Mouse (Mus musculus) liver, embryonic 11.5 days (tissue): Measurements from ENCODE around the gene Unc45b. TPM values are rescaled to one million over a fixed set of nuclear protein-coding genes. Genes with fewer than 3 reads are reported as not detected.
"Not testable (repeated sequence)": the region's sequence is repeated elsewhere in the genome, so short reads cannot be mapped to it uniquely, and the experiment has no call there.

ENCODE experiments used
- ATAC-seq: fragments of 200-750 bp; cut with Nextera tagmentation; replicated peaks from 2 replicates; pipeline ENCODE4 v1.8.0; 2017; ENCODE audit warnings: moderate number of reproducible peaks, mild to moderate bottlenecking, moderate TSS enrichment, moderate library complexity; ENCODE audit not compliant: low FRiP score
- DNase-seq: peaks from one replicate; pipeline ENCODE4 v3.0.0-alpha.2; 2017; ENCODE audit warnings: low spot score
- H3K27ac ChIP-seq: fragments of 300-500 bp; sonication (generic); 2 replicates; pipeline ENCODE4 v1.5.1; 2014; ENCODE audit warnings: mild to moderate bottlenecking, low read depth, low read length, control low read depth
- H3K27me3 ChIP-seq: fragments of 300-500 bp; sonication (generic); replicated peaks from 2 replicates; pipeline ENCODE4 v1.6.1; 2014; ENCODE audit warnings: low read length, mixed read lengths; ENCODE audit not compliant: control insufficient read depth, insufficient read depth
- H3K36me3 ChIP-seq: fragments of 300-500 bp; sonication (generic); 2 replicates; pipeline ENCODE4 v1.6.1; 2014; ENCODE audit warnings: mild to moderate bottlenecking, low read length, moderate library complexity, mixed read lengths; ENCODE audit not compliant: control insufficient read depth, insufficient read depth
- H3K4me1 ChIP-seq: fragments of 300-500 bp; sonication (generic); replicated peaks from 2 replicates; pipeline ENCODE4 v1.6.1; 2014; ENCODE audit warnings: low read length, mixed read lengths; ENCODE audit not compliant: control insufficient read depth, insufficient read depth
- H3K4me2 ChIP-seq: fragments of 300-500 bp; sonication (generic); 2 replicates; pipeline ENCODE4 v1.6.1; 2014; ENCODE audit warnings: mild to moderate bottlenecking, control low read depth, moderate library complexity
- H3K4me3 ChIP-seq: fragments of 300-500 bp; sonication (generic); 2 replicates; pipeline ENCODE4 v1.5.1; 2014; ENCODE audit warnings: low read depth, low read length, control low read depth
- H3K9ac ChIP-seq: fragments of 300-500 bp; sonication (generic); 2 replicates; pipeline ENCODE4 v1.6.1; 2014; ENCODE audit warnings: low read depth, low read length, control low read depth
- H3K9me3 ChIP-seq: fragments of 300-500 bp; sonication (generic); 2 replicates; pipeline ENCODE4 v1.6.1; 2016; ENCODE audit warnings: low read length, inconsistent platforms, mixed read lengths; ENCODE audit not compliant: control insufficient read depth
- WGBS: fragments of 180-500 bp; shearing (Covaris S2); extraction: QIAGEN DNeasy Blood & Tissue Kit; methylation state at CpG from one replicate; pipeline ENCODE4 v1.1.7; 2014; 5-methylcytosine and 5-hydroxymethylcytosine counted together
- polyA plus RNA-seq: library from polyadenylated mRNA; unstranded; fragments of >200 nt; fragmentation: Nextera tagmentation; extraction: Ambion mirVana; gene quantifications from 2 replicates; pipeline ENCODE4 v1.2.1, GENCODE M21; 2014

The Unc45b gene
- polyA plus RNA-seq, 1 experiment from 2014 or later: 4.5 TPM

- Histone ChIP-seq H3K36me3 (peaks cover 46% of the 10 kb centered on the region), H3K9me3 (no peaks in the 10 kb centered on the region), H3K4me3 (no peak overlapping the region), H3K27me3 (no peaks in the 10 kb centered on the region; the same call in 1 of the 2 replicates), H3K9ac (no peak overlapping the region), H3K4me1 (peaks cover 11% of the 10 kb centered on the region; the same call in 1 of the 2 replicates), H3K27ac (no peak overlapping the region), H3K4me2 (no peak overlapping the region)
- ATAC-seq (no peak), DNase-seq (no peak)
- 87% methylated on average over 5 of the region's 5 CpGs for WGBS
Measured at GRCm38 (mm10) chr11:82905816-82906215, 4.5 kb upstream of the Unc45b start.

GRCm38 (mm10) chr11:82907651-82908607 is 2.4 kb upstream of the Unc45b start, which contains the start of gene Nle1:
TSS of gene Nle1 (minus strand) at chr11:82908411.
- no peak within 1 kb of the TSS; the same call in 1 of the 2 replicates for H3K27ac ChIP-seq
- WGBS: 1% methylated on average over 73 of the region's 73 CpGs
- DNase-seq: peak; percentile 93
- peak within 1 kb of the TSS; percentile 78 for H3K9ac ChIP-seq
- peaks cover 27% of the 10 kb centered on the region; the same call in 1 of the 2 replicates for H3K36me3 ChIP-seq
- peak; percentile 75 for ATAC-seq
- H3K27me3 ChIP-seq: peaks cover 9% of the 10 kb centered on the region
- H3K4me3 ChIP-seq: peak within 1 kb of the TSS; percentile 76
- peaks cover 14% of the 10 kb centered on the region; the same call in 1 of the 2 replicates for H3K4me1 ChIP-seq
- H3K4me2 ChIP-seq: peak within 1 kb of the TSS; percentile 88
- no peaks in the 10 kb centered on the region for H3K9me3 ChIP-seq

GRCm38 (mm10) chr11:82908608-82908989 is 1.8 kb upstream of the Unc45b start:
- Histone ChIP-seq H3K4me3 (peak overlapping the region; percentile 76), H3K36me3 (peaks cover 22% of the 10 kb centered on the region; the same call in 1 of the 2 replicates), H3K4me1 (peaks cover 14% of the 10 kb centered on the region; the same call in 1 of the 2 replicates), H3K9me3 (no peaks in the 10 kb centered on the region), H3K9ac (peak overlapping the region; percentile 78), H3K27ac (no peak overlapping the region), H3K4me2 (peak overlapping the region; percentile 88), H3K27me3 (peaks cover 14% of the 10 kb centered on the region)
- peak; percentile 8; the same call in 1 of the 2 replicates for ATAC-seq
- WGBS: 51% methylated on average over 10 of the region's 10 CpGs
- no peak for DNase-seq

GRCm38 (mm10) chr11:82910679-82911389 is 484 bp downstream of the Unc45b start:
- ATAC-seq: no peak
- no peak overlapping the region for H3K9ac ChIP-seq
- no peak overlapping the region for H3K4me2 ChIP-seq

GRCm38 (mm10) chr11:82914711-82915352 is 4.5 kb downstream of the Unc45b start:
- Histone ChIP-seq H3K9ac (no peak overlapping the region), H3K4me2 (peak overlapping the region; percentile 55), H3K27ac (no peak overlapping the region), H3K4me3 (no peak overlapping the region; the same call in 1 of the 2 replicates), H3K27me3 (peaks cover 14% of the 10 kb centered on the region), H3K36me3 (no peaks in the 10 kb centered on the region), H3K9me3 (no peaks in the 10 kb centered on the region), H3K4me1 (peaks cover 3% of the 10 kb centered on the region; the same call in 1 of the 2 replicates)
- 10% methylated on average over 16 of the region's 16 CpGs for whole genome bisulfite sequencing
- ATAC-seq (0 out of 2 replicates have a peak, but pooled peaks have one; percentile 15), DNase-seq (peak; percentile 66)

More at GRCm38 (mm10) chr11:82910679-82911389, 484 bp downstream of the Unc45b start:
- peaks cover 14% of the 10 kb centered on the region for H3K27me3 ChIP-seq
- no peak overlapping the region for H3K4me3 ChIP-seq
- H3K9me3 ChIP-seq: no peaks in the 10 kb centered on the region
- peaks cover 7% of the 10 kb centered on the region; the same call in 1 of the 2 replicates for H3K36me3 ChIP-seq
- no peak overlapping the region for H3K27ac ChIP-seq
- 55% methylated on average over 11 of the region's 11 CpGs for WGBS
- no peak for DNase-seq
- H3K4me1 ChIP-seq: peaks cover 9% of the 10 kb centered on the region; the same call in 1 of the 2 replicates

GRCm38 (mm10) chr11:82920768-82921167 is 10.4 kb downstream of the Unc45b start:
- Histone ChIP-seq H3K27ac (no peak overlapping the region), H3K4me2 (no peak overlapping the region), H3K27me3 (peaks cover 22% of the 10 kb centered on the region), H3K9me3 (no peaks in the 10 kb centered on the region), H3K36me3 (no peaks in the 10 kb centered on the region), H3K9ac (no peak overlapping the region), H3K4me3 (no peak overlapping the region), H3K4me1 (no peaks in the 10 kb centered on the region)
- DNase-seq (no peak), ATAC-seq (no peak)
- WGBS: 51% methylated on average over 10 of the region's 10 CpGs

GRCm38 (mm10) chr11:82921691-82922090 is 11.3 kb downstream of the Unc45b start:
- no peak for DNase-seq
- no peak overlapping the region for H3K4me2 ChIP-seq
- no peak overlapping the region for H3K4me3 ChIP-seq
- H3K9me3 ChIP-seq: no peaks in the 10 kb centered on the region
- no peak overlapping the region for H3K9ac ChIP-seq
- WGBS: 61% methylated on average over 4 of the region's 4 CpGs
- no peaks in the 10 kb centered on the region for H3K36me3 ChIP-seq
- H3K27me3 ChIP-seq: peaks cover 30% of the 10 kb centered on the region
- no peaks in the 10 kb centered on the region for H3K4me1 ChIP-seq
- ATAC-seq: no peak
- no peak overlapping the region for H3K27ac ChIP-seq

- not testable (repeated sequence) for H3K27ac ChIP-seq, H3K4me3 ChIP-seq, H3K4me2 ChIP-seq, H3K4me1 ChIP-seq, DNase-seq, ATAC-seq, H3K9me3 ChIP-seq, H3K9ac ChIP-seq, H3K36me3 ChIP-seq
- 77% methylated on average over 6 of the region's 6 CpGs for WGBS
- peaks cover 44% of the 10 kb centered on the region for H3K27me3 ChIP-seq
Measured at GRCm38 (mm10) chr11:82923910-82924309, 13.6 kb downstream of the Unc45b start.
